Mouse (Mus musculus) embryonic fibroblast, embryonic 13.5 days (primary cell): ENCODE measurements around the gene Ehhadh. TPM values are rescaled to one million over a fixed set of nuclear protein-coding genes. Genes with fewer than 3 reads are reported as not detected.

Source experiments
- H3K27ac ChIP-seq: 2 replicates; pipeline ENCODE4 v1.5.1; 2012; ENCODE audit warnings: low read length, control low read depth, inconsistent platforms; ENCODE audit not compliant: insufficient read depth
- H3K4me1 ChIP-seq: 2 replicates; pipeline ENCODE4 v1.6.1; 2011; ENCODE audit warnings: low read length; ENCODE audit not compliant: control insufficient read depth, insufficient read depth
- H3K4me3 ChIP-seq: 2 replicates; pipeline ENCODE4 v1.5.1; 2011; ENCODE audit warnings: mild to moderate bottlenecking, control low read depth, low read length; ENCODE audit not compliant: insufficient read depth
- CTCF ChIP-seq: IDR thresholded peaks from 2 replicates; pipeline ENCODE4 v1.5.1; 2011; ENCODE audit warnings: mild to moderate bottlenecking, control low read depth, low read length, moderate library complexity, borderline replicate concordance; ENCODE audit not compliant: insufficient read depth
- POLR2A ChIP-seq: IDR thresholded peaks from 2 replicates; pipeline ENCODE4 v1.6.1; 2011; ENCODE audit warnings: low read depth, mild to moderate bottlenecking, control low read depth, low read length, moderate library complexity
- polyA plus RNA-seq: library from polyadenylated mRNA; stranded (reverse); fragments of >200 nt; gene quantifications from 2 replicates; pipeline ENCODE4 v1.2.4, GENCODE M21; 2011; ENCODE audit warnings: low read depth; ENCODE audit not compliant: missing spikeins, insufficient read length

The Ehhadh gene
- polyA plus RNA-seq, 1 experiment, result 3.4 TPM

GRCm38 (mm10) chr16:21735638-21736037 is 52.0 kb downstream of the Ehhadh start:
- Histone ChIP-seq H3K4me1 (no peaks in the 10 kb centered on the region), H3K27ac (no peak overlapping the region), H3K4me3 (no peak overlapping the region)
- TF ChIP-seq CTCF (no peak), POLR2A (no peak)

- H3K4me1 ChIP-seq, result no peaks in the 10 kb centered on the region
- TF ChIP-seq POLR2A (no peak), CTCF (no peak)
- H3K27ac ChIP-seq, result no peak overlapping the region
- H3K4me3 ChIP-seq, result peak overlapping the region; percentile 29; the same call in 1 of the 2 replicates
Measured at GRCm38 (mm10) chr16:21727897-21728364, 59.7 kb downstream of the Ehhadh start.

- H3K4me1 ChIP-seq, result no peaks in the 10 kb centered on the region
- H3K4me3 ChIP-seq, result no peak overlapping the region
- no peak for TF ChIP-seq POLR2A
- TF ChIP-seq CTCF, result no peak
- H3K27ac ChIP-seq, result no peak overlapping the region
Measured at GRCm38 (mm10) chr16:21727421-21727820, 60.2 kb downstream of the Ehhadh start.

- H3K4me3 ChIP-seq, result no peak overlapping the region
- no peaks in the 10 kb centered on the region for H3K4me1 ChIP-seq
- H3K27ac ChIP-seq, result no peak overlapping the region
- TF ChIP-seq CTCF (no peak), POLR2A (no peak)
Measured at GRCm38 (mm10) chr16:21724261-21724660, 63.3 kb downstream of the Ehhadh start.

- Histone ChIP-seq H3K4me1 (no peaks in the 10 kb centered on the region), H3K4me3 (no peak overlapping the region), H3K27ac (no peak overlapping the region)
- no peak for TF ChIP-seq POLR2A
- TF ChIP-seq CTCF, result no peak
Measured at GRCm38 (mm10) chr16:21719770-21720169, 67.8 kb downstream of the Ehhadh start.

- Histone ChIP-seq H3K4me1 (no peaks in the 10 kb centered on the region), H3K27ac (no peak overlapping the region), H3K4me3 (no peak overlapping the region)
- TF ChIP-seq CTCF (no peak), POLR2A (no peak)
Measured at GRCm38 (mm10) chr16:21714516-21714915, 73.1 kb downstream of the Ehhadh start.

Other genes with a start within 250 kb of the Ehhadh start
- 13.9 and 25.3 TPM in 2 replicates for gene 2510009E07Rik, start 93.1 kb downstream of the Ehhadh start, polyA plus RNA-seq
- 0.92 and 0.97 TPM in 2 replicates for gene Map3k13, start 6.5 kb upstream of the Ehhadh start, polyA plus RNA-seq
- 13.3 and 14.3 TPM in 2 replicates for gene Tmem41a, start 159.7 kb upstream of the Ehhadh start, polyA plus RNA-seq
- 0.40 TPM in 1 of 2 replicates, not detected in the other for gene Liph, start 207.9 kb upstream of the Ehhadh start, polyA plus RNA-seq
- 55.2 and 58.3 TPM in 2 replicates for gene Senp2, start 221.7 kb upstream of the Ehhadh start, polyA plus RNA-seq